Mouse (Mus musculus) erythroid progenitor cell, adult 5-6 weeks (primary cell): Measurements from ENCODE around the gene Colgalt1. TPM values are rescaled to one million over a fixed set of nuclear protein-coding genes. Genes with fewer than 3 reads are reported as not detected.
A peak's percentile ranks its signal among the peaks of the same experiment; 100 is the strongest.

Source experiments
- ATAC-seq: replicated peaks from 2 replicates; pipeline ENCODE4 v1.8.0; 2016; ENCODE audit warnings: moderate number of reproducible peaks, mild to moderate bottlenecking, moderate TSS enrichment, inconsistent platforms; ENCODE audit not compliant: poor library complexity, low FRiP score, severe bottlenecking
- total RNA-seq, 2 experiments: library from RNA; stranded (forward) in 1 of 2; stranded (reverse) in 1 of 2; fragments of 150-400 nt in 1 of 2; fragments of 186-747, 209-891 nt in 1 of 2; gene quantifications; 2 replicates each; pipeline versions ENCODE4 v1.2.3 to v1.2.4; 2015 to 2017; ENCODE audit warnings: low replicate concordance in 2 of 2

The Colgalt1 gene
- total RNA-seq, 2 experiments from 2014 or later = 5.9 to 11.0 TPM

- no peak for ATAC-seq
Measured at GRCm38 (mm10) chr8:71586891-71587290, 23.9 kb upstream of the Colgalt1 start.

- no peak for ATAC-seq
Measured at GRCm38 (mm10) chr8:71588762-71589161, 22.0 kb upstream of the Colgalt1 start.

DNA sequence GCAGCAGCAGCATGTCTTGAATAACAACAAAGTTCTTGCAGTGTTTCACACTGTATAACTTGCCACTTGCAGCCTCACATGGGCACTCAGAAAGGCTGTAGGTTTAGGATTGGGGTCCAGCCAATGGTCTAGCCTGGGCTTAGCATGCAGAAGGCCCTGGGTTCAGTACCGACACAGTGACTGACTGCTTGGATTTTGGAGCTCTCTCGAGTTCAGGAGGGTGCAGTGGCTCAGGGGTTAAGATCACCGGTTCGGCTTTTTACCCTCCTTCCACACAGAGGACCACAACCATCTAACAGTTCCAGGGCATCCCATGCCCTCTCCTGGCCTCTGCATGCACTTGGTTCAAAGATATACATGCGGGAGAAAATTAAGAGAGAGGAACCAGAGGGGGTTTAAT lies 19.8 kb upstream of the Colgalt1 start:
- no peak for ATAC-seq

DNA sequence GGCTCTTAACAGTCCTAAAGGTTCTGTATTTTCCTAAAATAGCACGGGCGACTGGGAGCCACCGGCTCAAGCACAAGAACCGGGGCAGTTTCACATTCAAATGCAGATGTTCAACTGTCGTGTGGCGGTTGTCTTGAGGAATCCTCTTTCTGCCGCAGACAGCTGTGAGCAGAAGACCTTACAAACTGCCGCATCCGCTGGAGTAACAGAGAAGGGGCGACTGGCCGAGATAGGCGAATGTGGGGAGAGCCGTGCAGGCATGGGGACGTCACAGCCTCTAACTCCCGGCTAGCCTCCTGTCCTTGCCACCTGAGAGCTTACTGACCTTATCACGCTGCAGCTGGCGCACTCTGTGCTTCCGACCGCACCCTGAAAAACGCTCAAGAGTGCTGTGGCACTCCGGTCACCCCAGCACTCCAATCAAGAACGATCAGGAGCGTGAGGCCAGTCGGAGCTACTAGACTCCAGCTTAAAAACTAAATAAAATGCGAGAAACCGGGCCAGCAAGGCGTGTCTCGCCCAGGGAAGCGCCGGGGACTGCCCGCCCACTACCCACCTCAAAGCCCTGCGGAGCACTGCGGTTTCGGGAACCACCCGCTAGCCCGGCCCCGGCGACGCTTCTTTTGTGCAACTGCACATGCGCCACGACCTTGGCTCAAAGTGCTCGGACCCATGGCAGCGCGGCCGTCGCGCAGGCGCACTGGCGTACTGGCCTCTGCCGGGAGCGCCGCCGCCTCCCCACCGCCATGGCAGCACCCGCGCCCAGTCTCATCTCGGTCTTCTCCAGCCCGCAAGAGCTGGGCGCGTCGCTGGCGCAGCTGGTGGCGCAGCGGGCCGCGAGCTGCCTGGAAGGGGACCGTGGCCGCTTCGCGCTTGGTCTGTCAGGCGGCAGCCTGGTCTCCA lies 19.1 kb upstream of the Colgalt1 start, which contains the start of gene Pgls:
TSS of gene Pgls (plus strand) at position 706 of the 903 bp plus-strand sequence.
- ATAC-seq = peak; percentile 87

GRCm38 (mm10) chr8:71592374-71593170 lies 18.2 kb upstream of the Colgalt1 start:
- no peak for ATAC-seq

GRCm38 (mm10) chr8:71593556-71594323 lies 17.1 kb upstream of the Colgalt1 start:
- ATAC-seq = no peak

DNA sequence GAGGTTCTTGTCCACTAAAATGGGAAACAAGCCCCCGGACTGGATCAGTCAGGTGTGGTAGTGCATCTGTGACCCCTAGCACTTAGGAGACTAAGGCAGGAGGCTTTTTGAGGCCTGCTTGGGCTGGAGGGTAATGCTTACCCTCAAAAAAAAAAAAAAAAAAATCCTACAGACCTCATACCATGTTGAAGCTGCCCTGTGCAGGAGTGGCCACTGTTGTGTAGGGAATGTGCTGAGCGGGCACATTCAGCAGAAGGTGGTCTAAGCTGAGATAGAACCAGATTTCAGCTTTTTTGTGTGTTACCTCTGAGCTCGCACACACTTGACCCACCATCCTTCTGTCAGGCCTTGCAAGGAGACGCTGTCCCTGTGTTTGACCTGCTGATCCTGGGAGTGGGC lies 16.5 kb upstream of the Colgalt1 start:
- no peak for ATAC-seq

- ATAC-seq = peak; percentile 69
Measured at GRCm38 (mm10) chr8:71595862-71596261, 14.9 kb upstream of the Colgalt1 start.

- no peak for ATAC-seq
Measured at GRCm38 (mm10) chr8:71596384-71596783, 14.4 kb upstream of the Colgalt1 start.

- no peak for ATAC-seq
Measured at GRCm38 (mm10) chr8:71596798-71597197, 14.0 kb upstream of the Colgalt1 start.

- ATAC-seq = no peak
Measured at GRCm38 (mm10) chr8:71597451-71597850, 13.3 kb upstream of the Colgalt1 start, which contains the start of gene Fam129c. Gene Fam129c (plus strand): TSS chr8:71597648.

DNA sequence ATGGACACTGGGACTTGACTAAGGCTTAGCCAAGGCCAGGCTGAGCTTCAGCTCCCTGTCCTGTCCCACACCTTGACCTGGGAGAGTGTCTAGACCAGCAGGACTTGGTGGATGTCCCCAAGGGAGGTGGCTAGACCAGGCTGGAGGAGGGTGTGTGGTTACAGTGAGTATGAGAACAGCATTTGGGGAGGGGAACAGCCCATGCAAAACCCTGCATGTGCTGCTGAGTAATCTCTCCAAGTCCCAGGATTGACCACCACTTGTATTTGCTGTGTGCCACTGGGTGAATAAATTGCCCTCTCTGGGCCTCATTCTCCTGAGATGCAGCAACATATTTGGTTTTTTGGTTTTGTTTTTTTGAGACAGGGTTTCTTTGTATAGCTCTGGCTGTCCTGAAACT lies 12.4 kb upstream of the Colgalt1 start:
- ATAC-seq = no peak

DNA sequence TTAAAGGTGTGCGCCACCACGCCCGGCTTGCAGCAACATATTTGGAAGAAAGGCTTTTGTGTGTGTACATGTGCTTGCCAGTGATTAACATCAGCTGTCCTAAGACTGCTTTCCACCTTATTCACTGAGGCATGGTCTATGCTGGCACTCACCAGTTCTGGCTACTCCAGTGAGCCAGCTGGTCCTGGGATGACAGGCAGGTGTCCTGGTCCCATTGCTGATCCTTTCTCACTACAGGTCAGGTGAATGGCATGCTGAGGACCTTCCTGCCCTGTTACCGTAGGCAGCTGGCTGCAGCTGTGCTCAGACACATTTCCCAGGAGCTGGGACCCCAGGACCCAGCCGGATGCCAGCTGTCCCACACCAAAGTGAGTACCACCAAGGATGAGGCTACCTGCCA lies 12.0 kb upstream of the Colgalt1 start:
- ATAC-seq = no peak

DNA sequence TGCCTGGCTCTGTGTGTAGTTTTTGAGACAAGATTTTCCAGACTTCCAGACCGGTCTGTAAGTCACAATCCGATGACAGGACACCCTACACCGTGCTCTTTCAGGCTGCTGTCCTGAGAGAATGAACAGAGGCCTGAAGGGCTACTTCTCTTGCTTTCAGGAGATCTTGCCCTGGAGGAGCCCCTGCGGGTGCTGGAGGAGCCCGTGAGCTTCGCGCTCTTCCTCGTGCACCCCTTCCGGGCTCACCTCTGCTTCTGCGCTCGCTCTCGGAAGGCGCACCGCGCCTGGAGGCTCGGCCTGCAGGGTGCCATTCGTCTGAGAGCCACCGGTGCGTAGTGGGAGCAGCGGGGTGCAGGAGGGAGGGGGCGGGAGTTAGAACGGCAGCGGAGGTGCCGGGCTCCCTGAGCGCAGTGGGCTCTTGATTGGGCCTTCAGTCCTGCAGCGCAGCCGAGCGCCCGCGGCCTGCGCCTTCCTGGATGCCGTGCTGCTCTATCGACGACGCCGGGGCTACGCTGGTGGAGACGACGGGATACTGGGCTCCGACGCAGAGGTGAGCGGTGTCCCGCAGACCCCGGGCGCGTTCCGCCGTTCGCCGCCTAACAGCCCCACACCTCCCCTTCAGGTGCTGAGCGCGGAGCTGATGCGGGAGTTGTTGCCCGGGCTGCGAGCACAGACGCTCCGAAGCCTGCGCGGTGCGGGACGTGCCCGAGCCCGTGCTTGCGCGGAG lies 8.7 kb upstream of the Colgalt1 start:
- ATAC-seq = no peak

- ATAC-seq = no peak
Measured at GRCm38 (mm10) chr8:71602666-71603334, 8.0 kb upstream of the Colgalt1 start.

GRCm38 (mm10) chr8:71604021-71604420 lies 6.8 kb upstream of the Colgalt1 start:
- no peak for ATAC-seq

DNA sequence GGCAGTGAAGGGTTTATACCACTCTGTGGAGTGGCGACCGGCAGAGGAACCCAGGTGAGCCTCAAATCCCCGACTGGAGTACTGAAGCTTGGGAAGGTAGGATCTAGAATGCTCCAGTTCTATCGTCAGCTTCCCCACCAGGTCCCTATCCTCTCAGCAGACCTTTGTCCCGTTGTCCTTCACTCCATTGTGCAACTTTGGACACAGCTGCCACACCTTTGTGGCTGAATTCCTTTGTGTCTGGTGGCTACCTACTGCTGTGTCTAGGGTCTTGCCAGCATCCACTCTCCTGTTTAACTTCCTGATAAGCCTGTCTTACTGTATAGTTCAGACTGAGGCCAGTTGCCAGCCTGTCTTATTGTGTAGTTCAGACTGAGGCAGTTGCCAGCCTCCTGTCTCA lies 1.3 kb downstream of the Colgalt1 start:
- ATAC-seq = no peak

DNA sequence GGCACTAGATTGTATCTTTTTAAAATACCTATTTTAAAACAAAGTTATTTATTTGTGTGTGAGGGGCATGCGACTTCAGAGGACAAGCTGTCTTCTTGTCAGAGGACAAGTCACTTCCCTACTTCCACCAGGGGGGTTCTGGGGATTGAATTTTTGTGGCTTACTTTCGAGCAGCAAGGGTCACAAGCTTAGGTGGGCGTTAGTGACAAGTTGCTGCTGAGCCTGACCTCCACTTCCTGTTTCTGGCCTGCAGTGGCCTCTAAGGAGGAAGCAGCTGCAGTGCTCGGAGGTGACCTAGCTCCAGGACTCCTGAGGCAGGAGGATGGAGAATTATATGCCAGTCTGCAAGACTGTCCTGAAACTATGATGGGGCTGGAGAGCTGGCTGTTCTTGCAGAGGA lies 2.6 kb downstream of the Colgalt1 start:
- ATAC-seq = no peak

DNA sequence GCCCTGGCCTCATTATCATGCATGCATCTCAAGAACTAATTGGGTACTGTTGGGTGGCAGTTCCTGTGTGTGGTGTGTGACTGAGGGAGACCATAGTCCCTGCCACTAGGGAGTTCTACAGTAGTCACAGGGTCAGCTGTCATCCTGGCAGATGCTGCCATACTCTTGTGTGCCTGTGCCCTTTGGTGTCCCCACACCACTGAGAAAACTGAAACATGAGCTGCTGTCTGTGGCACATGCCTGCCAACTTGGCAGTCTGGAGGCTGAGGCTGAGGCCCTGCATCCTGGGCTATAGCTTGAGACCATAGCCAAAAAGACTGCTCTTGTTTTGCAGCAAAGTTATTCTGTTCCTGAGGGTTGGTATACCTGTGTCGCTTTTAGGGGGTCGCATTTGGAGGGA lies 9.0 kb downstream of the Colgalt1 start:
- ATAC-seq = no peak
